Mouse (Mus musculus) heart, adult 2 months (tissue): ENCODE measurements around the gene Hat1.

Experiments used
- CTCF ChIP-seq: fragments of 200-600 bp; IDR thresholded peaks from 2 replicates; pipeline ENCODE4 v1.8.1; 2022; ENCODE audit warnings: antibody characterized with exemption, mild to moderate bottlenecking, moderate library complexity
- EP300 ChIP-seq: fragments of 200-500 bp; IDR thresholded peaks from 2 replicates; pipeline ENCODE4 v1.6.1; 2011; ENCODE audit warnings: low read depth, low read length, control low read depth; ENCODE audit not compliant: insufficient read depth

- TF ChIP-seq EP300 (no peak), CTCF (no peak)
Observed at GRCm38 (mm10) chr2:71353306-71354054, 35.3 kb upstream of the Hat1 start.
